Mouse (Mus musculus): Measurements from ENCODE around the gene Erp29.
"Not testable (repeated sequence)": the region's sequence is repeated elsewhere in the genome, so short reads cannot be mapped to it uniquely, and the experiment has no call there.

The Erp29 gene

GRCm38 (mm10) chr5:121452026-121452869, at the start of gene Erp29:
Gene Erp29 (minus strand): TSS chr5:121452506.
- DNase-seq (ENCODE audit: low read depth, low spot score) = peak; percentile 85

DNA sequence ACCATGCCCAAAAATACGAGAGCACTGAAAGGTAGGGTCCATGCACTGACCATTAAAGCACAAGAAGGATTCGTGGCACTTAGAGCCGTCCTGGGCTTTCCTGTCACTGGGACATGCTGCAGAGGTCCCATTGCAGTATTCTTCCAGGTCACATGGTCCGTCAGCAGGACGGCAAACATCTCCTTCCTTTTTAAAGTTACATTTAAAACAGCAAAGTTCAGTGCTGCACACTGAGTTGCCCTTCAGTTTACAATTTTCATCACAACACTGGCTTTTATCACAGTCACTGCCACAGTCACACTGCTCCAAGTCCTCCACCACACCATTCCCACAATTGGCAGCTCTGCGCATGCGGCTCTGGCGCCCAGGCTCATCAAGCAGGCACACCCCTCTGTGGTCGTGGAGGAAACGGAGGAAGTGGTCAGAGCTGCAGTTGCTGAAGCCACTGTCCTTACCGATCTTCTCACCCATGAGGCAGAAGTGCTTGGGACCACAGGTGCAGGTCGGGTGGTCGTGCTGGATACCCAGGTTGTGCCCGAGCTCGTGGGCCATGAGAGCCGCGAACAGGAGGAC, 49.2 kb upstream of the Erp29 start:
- not testable (repeated sequence) for DNase-seq (ENCODE audit: low read depth, low spot score)

- no peak for DNase-seq (ENCODE audit: low read depth, low spot score)
These were observed 48.4 kb upstream of the Erp29 start for GRCm38 (mm10) chr5:121500719-121501118.

DNA sequence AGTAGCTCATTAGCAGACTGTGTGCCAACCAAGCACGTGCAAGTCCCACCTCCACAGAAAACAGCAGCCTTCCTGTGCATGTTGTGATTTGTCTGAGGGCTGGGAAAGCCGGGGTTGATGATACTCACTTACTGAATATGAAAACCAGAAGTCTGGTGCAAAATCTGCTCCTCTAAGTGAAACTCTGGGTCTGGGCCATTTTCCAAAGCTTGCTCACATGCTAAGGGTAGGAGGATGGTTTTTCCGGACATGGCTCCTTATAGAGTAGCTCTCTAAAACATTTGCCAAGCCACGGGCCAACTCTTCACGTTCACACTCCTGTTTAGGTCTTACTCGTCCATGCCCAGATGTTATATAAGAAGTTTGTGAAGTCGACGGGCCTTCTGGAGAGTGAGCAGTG, 41.0 kb upstream of the Erp29 start:
- DNase-seq (ENCODE audit: low read depth, low spot score) = no peak

DNA sequence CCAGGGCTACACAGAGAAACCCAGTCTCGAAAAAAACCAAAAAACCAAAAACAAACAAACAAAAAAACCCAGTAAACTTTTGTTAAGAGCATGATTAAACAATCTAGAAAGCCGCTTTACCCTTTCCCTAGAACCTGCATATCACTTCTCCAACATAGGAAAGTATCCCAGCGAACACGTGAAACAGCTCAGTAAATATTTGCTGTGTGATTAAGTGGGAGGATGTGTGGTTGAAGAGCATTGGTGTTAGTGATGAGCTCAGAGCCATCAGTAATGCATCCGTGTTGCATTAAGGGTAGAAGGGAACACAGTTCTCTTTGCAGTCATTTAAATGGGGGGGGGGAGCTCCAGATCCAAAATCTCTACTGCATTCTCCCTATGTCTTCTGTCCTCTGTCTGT, 32.5 kb upstream of the Erp29 start:
- DNase-seq (ENCODE audit: low read depth, low spot score) = no peak

GRCm38 (mm10) chr5:121477680-121478079, 25.4 kb upstream of the Erp29 start:
- no peak for DNase-seq (ENCODE audit: low read depth, low spot score)

DNA sequence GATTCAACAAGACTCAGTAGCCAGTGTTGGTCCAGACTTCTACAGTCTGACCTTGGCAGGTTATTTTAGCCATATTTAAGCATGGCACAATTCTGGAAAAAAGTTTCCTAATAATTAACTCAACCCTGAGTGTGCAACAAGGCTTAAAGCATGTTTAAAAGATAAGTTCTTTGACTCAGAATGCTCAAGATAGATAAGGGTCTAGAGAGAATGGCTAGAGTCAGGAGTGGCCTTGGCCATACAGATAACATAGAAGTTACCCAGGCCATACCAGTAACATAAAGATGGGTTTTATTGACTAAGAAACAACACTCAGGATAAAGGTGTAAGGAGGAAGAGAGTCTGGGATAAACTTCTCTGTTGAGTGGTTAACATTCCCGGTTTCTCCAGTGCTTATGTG, 23.7 kb upstream of the Erp29 start:
- DNase-seq (ENCODE audit: low read depth, low spot score) = no peak

GRCm38 (mm10) chr5:121474610-121475009, 22.3 kb upstream of the Erp29 start:
- DNase-seq (ENCODE audit: low read depth, low spot score) = no peak

- DNase-seq (ENCODE audit: low read depth, low spot score) = no peak
These were observed 20.1 kb upstream of the Erp29 start for GRCm38 (mm10) chr5:121472411-121472810.

- no peak for DNase-seq (ENCODE audit: low read depth, low spot score)
These were observed 17.3 kb upstream of the Erp29 start for GRCm38 (mm10) chr5:121469566-121469965.

DNA sequence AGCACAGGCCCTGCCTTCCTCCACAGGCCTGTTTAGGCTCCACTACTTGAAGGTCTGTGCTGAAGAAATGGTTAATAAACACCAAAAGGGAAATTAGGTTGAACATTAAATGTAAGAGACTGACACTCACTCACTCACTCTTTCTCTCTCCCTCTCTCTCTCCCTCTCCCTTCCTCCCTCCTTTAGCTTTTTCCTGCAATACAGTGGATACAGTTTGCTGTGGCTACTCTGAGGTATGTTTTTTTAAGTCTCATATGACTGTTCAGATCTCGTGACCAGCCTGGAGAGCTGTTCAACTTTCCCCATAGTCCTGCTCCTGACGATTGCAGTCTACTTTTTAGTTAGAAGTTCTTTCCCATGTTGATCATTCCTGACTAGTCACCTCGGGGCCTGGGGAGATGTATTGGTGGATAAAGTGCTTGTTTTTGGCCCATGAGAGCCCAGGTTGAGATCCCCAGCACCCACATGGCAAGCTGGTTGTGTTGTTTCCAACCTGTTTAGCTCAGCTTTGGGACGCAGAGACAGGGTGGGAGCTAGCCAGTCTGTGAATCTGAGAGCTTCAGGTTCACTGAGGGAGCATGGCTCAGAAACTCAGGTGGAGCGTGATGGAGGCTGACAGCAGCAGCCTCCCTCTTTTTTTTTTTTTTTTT, 11.4 kb upstream of the Erp29 start:
- DNase-seq (ENCODE audit: low read depth, low spot score) = no peak

DNA sequence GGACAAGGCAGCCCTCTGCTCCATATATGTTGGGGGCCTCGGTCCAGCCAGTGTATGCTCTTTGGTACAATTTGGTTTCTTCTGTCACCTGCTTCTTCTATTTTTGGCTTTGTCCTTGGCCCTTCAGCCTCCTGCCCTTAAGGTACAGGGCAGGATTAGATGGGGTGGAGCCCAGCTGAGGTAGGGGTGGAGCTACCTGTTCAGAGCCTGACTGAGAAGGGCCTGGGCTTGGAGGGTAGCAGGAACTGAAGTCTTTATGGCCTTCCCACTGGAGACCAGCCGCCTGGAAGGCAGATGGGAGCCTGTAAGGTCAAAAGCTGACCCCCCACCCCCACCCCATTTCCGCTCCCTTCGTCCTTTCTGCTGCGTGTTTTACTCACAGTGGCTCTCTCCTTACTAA, 10.7 kb upstream of the Erp29 start:
- no peak for DNase-seq (ENCODE audit: low read depth, low spot score)

- DNase-seq (ENCODE audit: low read depth, low spot score) = no peak
These were observed 9.8 kb upstream of the Erp29 start for GRCm38 (mm10) chr5:121462171-121462502.

DNA sequence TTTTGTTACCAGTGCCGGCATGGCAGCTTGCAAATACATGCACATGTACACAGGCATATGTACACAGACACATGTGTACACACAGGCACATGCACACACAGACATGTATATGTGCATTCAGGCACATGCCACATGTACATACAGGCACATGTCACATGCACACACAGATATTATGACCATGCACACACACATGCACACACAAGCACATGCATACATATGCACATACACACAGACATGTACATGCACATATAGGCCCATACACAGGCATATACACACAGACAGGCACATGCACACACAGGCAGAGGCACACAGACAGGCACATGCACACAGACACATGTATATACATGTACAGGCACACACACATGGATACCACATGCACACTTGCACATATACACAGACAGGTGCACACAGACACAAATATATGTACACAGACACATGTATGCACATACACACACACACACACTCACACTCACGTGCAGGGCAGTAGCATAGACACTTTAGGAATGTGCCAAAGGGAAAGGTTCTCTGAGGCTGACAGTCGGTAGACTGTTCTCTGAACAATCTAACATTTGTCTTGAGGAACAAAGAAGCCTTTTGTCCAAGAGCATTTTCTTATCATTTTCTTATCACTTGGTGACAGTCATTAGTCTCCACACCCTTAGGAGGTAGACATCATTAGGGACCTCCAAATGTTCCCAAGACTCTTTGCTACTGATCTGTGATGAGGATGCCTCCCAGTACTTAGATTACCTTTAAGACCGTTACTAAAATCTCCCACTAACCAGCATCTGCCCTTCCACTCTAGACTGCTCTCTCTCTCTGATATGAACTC, 9.2 kb upstream of the Erp29 start:
- no peak for DNase-seq (ENCODE audit: low read depth, low spot score)

GRCm38 (mm10) chr5:121455510-121456265, 3.4 kb upstream of the Erp29 start:
- DNase-seq (ENCODE audit: low read depth, low spot score) = no peak

DNA sequence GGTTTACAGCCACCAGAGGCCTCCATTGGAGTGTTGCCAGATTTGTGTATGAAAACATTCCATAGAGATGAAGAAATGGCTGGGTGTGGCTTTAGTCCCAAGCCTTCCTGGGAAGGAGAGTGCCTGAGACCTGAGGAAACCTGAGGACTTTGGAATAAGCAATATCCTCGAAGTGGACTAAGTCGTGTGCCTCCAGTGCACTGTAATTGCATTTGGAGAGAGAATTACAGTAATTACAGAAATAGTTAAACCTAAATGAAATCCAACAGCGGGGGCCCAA, 2.1 kb upstream of the Erp29 start:
- no peak for DNase-seq (ENCODE audit: low read depth, low spot score)

- DNase-seq (ENCODE audit: low read depth, low spot score) = no peak
These were observed 1.6 kb upstream of the Erp29 start for GRCm38 (mm10) chr5:121453743-121454502.

DNA sequence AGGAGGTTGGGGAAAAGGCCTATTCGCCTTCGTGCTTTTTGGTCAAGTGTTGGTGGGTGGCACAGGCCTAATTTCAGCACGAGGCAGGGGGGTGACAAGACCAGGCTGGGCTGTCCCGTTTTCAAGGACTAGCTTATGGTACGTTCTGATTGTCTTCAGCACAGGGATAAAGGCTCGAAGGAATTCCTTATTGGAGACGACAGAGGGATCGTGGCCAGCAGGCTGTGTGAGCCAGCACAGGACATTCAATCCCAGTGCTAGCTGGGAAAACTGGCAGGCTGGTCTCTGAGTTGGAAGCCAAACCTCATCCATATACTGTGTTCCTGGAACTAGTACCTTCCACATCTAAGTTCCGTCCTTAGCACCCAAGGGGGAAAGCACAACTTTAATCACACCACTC, 600 bp upstream of the Erp29 start:
- no peak for DNase-seq (ENCODE audit: low read depth, low spot score)

DNA sequence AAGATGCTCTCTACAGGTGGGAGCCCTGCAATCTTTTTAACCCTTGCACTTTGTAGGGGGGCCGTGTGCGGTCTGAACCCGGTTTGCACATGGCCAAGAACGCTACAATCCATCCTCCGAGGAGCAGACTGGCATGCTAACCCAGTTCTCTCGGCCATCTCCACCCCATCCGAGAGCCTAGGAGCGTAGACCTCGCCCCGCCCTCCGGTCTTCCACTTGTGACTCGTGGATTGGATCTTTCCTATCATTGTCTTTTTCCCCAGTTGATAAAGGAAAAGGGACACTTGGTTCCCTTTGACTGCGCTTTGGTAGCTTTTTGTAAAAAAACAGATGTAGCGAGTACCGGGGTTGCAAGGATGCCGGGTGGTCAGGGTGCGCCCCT, 671 bp downstream of the Erp29 start, which contains the start of gene Tmem116:
TSS of gene Tmem116 (plus strand) at position 250 of the 382 bp plus-strand sequence.
- no peak for DNase-seq (ENCODE audit: low read depth, low spot score)

DNA sequence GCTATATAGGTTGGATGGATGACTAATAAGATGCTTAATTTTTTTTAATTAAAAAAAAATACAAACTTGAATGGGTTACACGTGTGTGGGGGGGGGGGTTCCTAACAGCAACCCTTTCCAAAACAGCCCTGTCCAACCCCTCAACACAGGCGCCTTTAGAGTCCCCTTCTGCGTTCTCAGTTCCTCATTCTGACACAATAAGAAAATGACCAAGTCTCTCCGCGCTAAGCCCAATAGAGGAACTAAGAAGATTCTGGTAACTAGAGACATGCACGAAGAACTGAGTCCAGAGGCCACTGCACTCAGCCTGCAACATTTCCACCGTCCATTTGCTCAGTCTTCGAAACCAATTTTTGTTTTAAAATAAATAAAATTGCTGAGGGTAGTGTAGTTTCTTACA, 1.1 kb downstream of the Erp29 start:
- no peak for DNase-seq (ENCODE audit: low read depth, low spot score)

- no peak for DNase-seq (ENCODE audit: low read depth, low spot score)
These were observed 1.8 kb downstream of the Erp29 start for GRCm38 (mm10) chr5:121450476-121450875.
